Mouse (Mus musculus) adrenal gland, postnatal 0 days (tissue): ENCODE results near the gene Rangap1. TPM values are rescaled to one million over a fixed set of nuclear protein-coding genes. Genes with fewer than 3 reads are reported as not detected.

Source experiments
- polyA plus RNA-seq: library from polyadenylated mRNA; unstranded; fragments of >200 nt; fragmentation: Nextera tagmentation; extraction: Ambion mirVana; gene quantifications from 2 replicates; pipeline ENCODE4 v1.2.1, GENCODE M21; 2015

The Rangap1 gene
- polyA plus RNA-seq = 27.0 and 27.6 TPM in 2 replicates

GRCm38 (mm10) chr15:81744992-81745600 is at the start of gene Rangap1, which contains the start of gene Zc3h7b:
Gene Rangap1, minus strand, starts transcription at chr15:81745530.
Gene Zc3h7b, plus strand, starts transcription at chr15:81745057.

DNA sequence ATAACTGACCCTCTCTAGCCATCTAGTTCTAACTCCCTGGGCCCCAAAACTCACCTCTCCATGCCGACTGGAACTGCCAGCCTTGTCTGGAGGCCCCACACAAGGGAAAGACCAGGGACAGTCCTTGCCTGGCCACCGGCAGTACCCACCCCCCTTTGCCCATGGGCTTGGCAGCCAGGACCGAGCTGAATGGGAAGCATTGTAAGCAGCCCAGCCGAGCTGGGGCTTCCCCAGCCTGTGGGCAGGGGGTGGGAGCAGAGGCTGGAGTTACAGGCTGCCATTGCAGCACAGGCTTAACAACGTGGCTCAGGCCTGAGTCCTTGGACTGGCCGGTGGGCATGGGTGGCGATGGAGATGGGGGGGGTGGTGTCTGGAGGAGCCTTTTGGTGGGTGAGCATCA is 48.2 kb downstream of the Rangap1 start, which contains the start of gene Chadl:
Gene Chadl, minus strand, starts transcription at position 113 of the 400 bp plus-strand sequence.

DNA sequence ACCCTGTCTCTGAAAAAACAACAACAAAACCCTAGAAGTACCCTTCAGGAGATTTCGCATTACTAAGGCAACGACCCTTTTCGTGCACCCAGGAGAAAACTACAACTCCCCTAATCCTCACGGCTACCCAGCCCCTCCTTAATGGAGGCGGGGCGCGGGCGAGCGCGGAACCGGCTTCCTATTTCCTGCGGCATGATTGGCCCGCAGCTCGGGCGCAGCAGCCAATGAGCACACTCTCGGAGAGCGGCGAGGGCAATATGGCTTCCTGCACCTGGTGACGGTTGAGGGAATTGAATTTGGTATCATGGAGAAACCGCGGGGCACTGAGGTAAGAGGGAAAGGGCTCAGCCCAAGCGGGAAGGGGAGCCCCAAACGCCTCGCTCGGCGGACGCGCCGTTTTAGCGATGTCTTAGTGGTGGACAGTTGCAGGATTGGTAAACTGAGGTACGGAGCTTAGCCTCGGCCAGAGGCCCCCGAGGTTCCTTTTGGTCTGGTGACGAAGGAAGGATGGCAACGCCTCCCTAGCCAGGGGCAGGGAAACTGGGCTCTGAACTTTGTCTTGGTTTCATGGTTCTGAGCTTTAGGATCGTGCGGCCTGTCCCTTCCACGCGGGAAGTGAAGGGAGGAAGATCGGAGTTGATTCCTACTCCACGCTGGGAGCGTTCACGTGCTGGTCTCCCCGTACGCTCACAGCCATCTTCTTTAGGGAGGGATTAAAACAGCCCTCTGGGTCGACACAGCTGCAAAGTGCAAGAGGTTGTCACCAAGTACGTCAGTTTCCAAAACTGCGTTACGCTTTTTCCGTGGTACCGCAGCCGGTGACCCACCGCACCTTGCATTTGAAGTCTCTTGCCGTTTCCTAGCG is 81.4 kb downstream of the Rangap1 start, which contains the start of gene L3mbtl2:
Gene L3mbtl2, plus strand, starts transcription at position 193 of the 865 bp plus-strand sequence.

Other genes with a start within 250 kb of the Rangap1 start
- 12.5 and 17.4 TPM in 2 replicates for gene Ep300, start 160.2 kb downstream of the Rangap1 start, polyA plus RNA-seq
- 9.8 and 12.6 TPM in 2 replicates for gene L3mbtl2, start 81.6 kb downstream of the Rangap1 start, polyA plus RNA-seq
- 4.4 and 8.4 TPM in 2 replicates for gene Chadl, start 48.2 kb downstream of the Rangap1 start, polyA plus RNA-seq
- 15.4 and 19.5 TPM in 2 replicates for gene Zc3h7b, start 473 bp downstream of the Rangap1 start, polyA plus RNA-seq
- 28.3 and 34.4 TPM in 2 replicates for gene Tef, start 56.9 kb upstream of the Rangap1 start, polyA plus RNA-seq
- 19.7 and 22.3 TPM in 2 replicates for gene Tob2, start 113.3 kb upstream of the Rangap1 start, polyA plus RNA-seq
- gene Phf5a, start 126.4 kb upstream of the Rangap1 start, polyA plus RNA-seq = 53.5 and 65.5 TPM in 2 replicates
- 101 and 150 TPM in 2 replicates for gene Aco2, start 126.8 kb upstream of the Rangap1 start, polyA plus RNA-seq
- 57.3 and 83.5 TPM in 2 replicates for gene Polr3h, start 180.7 kb upstream of the Rangap1 start, polyA plus RNA-seq
- 31.4 and 48.3 TPM in 2 replicates for gene Csdc2, start 191.2 kb upstream of the Rangap1 start, polyA plus RNA-seq
- 89.3 and 111 TPM in 2 replicates for gene Pmm1, start 215.4 kb upstream of the Rangap1 start, polyA plus RNA-seq
- not detected in 2 replicates for gene 1700029P11Rik, start 235.0 kb upstream of the Rangap1 start, polyA plus RNA-seq
- gene Xrcc6, start 242.3 kb upstream of the Rangap1 start, polyA plus RNA-seq = 64.9 and 130 TPM in 2 replicates